Mouse (Mus musculus): ENCODE measurements around the gene B4galnt1.
"Not testable (repeated sequence)": the region's sequence is repeated elsewhere in the genome, so short reads cannot be mapped to it uniquely, and the experiment has no call there.

B4galnt1 gene

GRCm38 (mm10) chr10:127190398-127191190 is 25.6 kb downstream of the B4galnt1 start:
- no peak for DNase-seq

- no peak for DNase-seq
These were observed 26.4 kb downstream of the B4galnt1 start for GRCm38 (mm10) chr10:127191191-127192056.

- DNase-seq, result not testable (repeated sequence)
These were observed 27.0 kb downstream of the B4galnt1 start for GRCm38 (mm10) chr10:127192057-127192328.

- no peak for DNase-seq
These were observed 28.0 kb downstream of the B4galnt1 start for GRCm38 (mm10) chr10:127193011-127193410.

GRCm38 (mm10) chr10:127194428-127195327 is 29.7 kb downstream of the B4galnt1 start:
- peak; percentile 87 to 91 for DNase-seq

- peak in 1 of 2 experiments; percentile 74 for DNase-seq
These were observed 30.5 kb downstream of the B4galnt1 start, which contains the start of gene Dtx3 for GRCm38 (mm10) chr10:127195328-127196129. Gene Dtx3, minus strand, starts transcription at chr10:127195728.

- peak; percentile 75 to 79 for DNase-seq
These were observed 31.4 kb downstream of the B4galnt1 start for GRCm38 (mm10) chr10:127196392-127196791.

GRCm38 (mm10) chr10:127197104-127197503 is 32.1 kb downstream of the B4galnt1 start:
- no peak for DNase-seq

GRCm38 (mm10) chr10:127197505-127198110 is 32.6 kb downstream of the B4galnt1 start:
- no peak for DNase-seq

GRCm38 (mm10) chr10:127198492-127198891 is 33.5 kb downstream of the B4galnt1 start:
- peak in 1 of 2 experiments; percentile 50 for DNase-seq

GRCm38 (mm10) chr10:127199068-127199467 is 34.0 kb downstream of the B4galnt1 start:
- DNase-seq, result no peak

GRCm38 (mm10) chr10:127199474-127199873 is 34.4 kb downstream of the B4galnt1 start:
- no peak for DNase-seq

- no peak for DNase-seq
These were observed 35.3 kb downstream of the B4galnt1 start for GRCm38 (mm10) chr10:127200279-127200678.

- DNase-seq, result no peak
These were observed 38.1 kb downstream of the B4galnt1 start for GRCm38 (mm10) chr10:127203106-127203505.

GRCm38 (mm10) chr10:127204589-127204988 is 39.6 kb downstream of the B4galnt1 start:
- DNase-seq, result no peak

- DNase-seq, result no peak
These were observed 40.3 kb downstream of the B4galnt1 start for GRCm38 (mm10) chr10:127205373-127205772.

GRCm38 (mm10) chr10:127208921-127209320 is 43.9 kb downstream of the B4galnt1 start:
- no peak for DNase-seq

- no peak for DNase-seq
These were observed 45.0 kb downstream of the B4galnt1 start for GRCm38 (mm10) chr10:127209928-127210570.

- peak; percentile 86 to 91 for DNase-seq
These were observed 46.0 kb downstream of the B4galnt1 start for GRCm38 (mm10) chr10:127210961-127211405.

- peak; percentile 94 to 97 for DNase-seq
These were observed 46.4 kb downstream of the B4galnt1 start, which contains the start of gene Pip4k2c for GRCm38 (mm10) chr10:127211414-127211854. Gene Pip4k2c, minus strand, starts transcription at chr10:127211585.

GRCm38 (mm10) chr10:127213272-127213671 is 48.2 kb downstream of the B4galnt1 start:
- no peak for DNase-seq
